21 mouse cellular contexts compared by ENCODE assay signal in the genomic region with DNA sequence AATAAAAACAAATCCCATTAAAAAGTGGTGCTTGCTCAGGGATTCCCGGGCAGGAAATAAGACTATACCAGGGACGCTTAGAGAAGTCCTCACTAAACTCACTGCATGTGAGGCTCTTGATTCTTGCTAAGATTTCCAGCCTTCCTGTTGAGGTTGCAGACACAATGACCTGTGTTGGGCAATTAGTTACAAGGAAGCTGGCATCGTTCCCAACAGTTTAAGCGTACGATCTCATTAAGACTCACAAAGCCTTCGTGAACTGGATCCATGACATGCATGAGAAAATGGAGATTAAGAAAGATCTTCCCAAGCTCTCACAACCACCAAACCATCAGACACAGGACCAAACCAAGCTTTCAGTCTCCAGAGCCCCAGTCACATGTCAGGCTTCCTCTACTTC.
DNase-seq lines count a peak whose midpoint lies in the region; ATAC-seq and TF ChIP-seq lines count a peak whose summit lies in the region.
"Had no signal": no experiment of that assay in that cellular context is flagged by ENCODE, and none has a peak within 500 bp of the region (broad histone marks: within the 10 kb centered on the region; RNA-seq: fewer than 3 reads in every experiment).

No protein-coding gene starts in this region.

- WGBS in forebrain, embryonic 14.5 days = 17% methylated on average over 6 of the region's 6 CpGs
- 15% methylated on average over 6 of the region's 6 CpGs for WGBS in forebrain, embryonic 16.5 days
- 41% methylated on average over 6 of the region's 6 CpGs for WGBS in lung, postnatal 0 days

- no peak for ATAC-seq in forebrain, embryonic 14.5 days
- no peak for ATAC-seq in forebrain, embryonic 16.5 days
- peak; percentile 25 for ATAC-seq in lung, postnatal 0 days
- ATAC-seq: activated CD4-positive, CD25-positive, alpha-beta regulatory T cell, adult 4 months; forebrain, embryonic 13.5 days; intestine, embryonic 16.5 days; midbrain, embryonic 15.5 days had no signal

- TF ChIP-seq EP300 in lung, postnatal 0 days (IDR thresholded peaks at IDR 0.05) = no peak

- H3K36me3 ChIP-seq in forebrain, embryonic 14.5 days (ENCODE audit: control insufficient read depth, insufficient read depth, low read length) = no peaks in the 10 kb centered on the region
- H3K36me3 ChIP-seq in forebrain, embryonic 16.5 days (ENCODE audit: control insufficient read depth, insufficient read depth) = no peaks in the 10 kb centered on the region
- no peaks in the 10 kb centered on the region for H3K36me3 ChIP-seq in lung, postnatal 0 days (ENCODE audit: insufficient read depth, low read length)
- H3K36me3 ChIP-seq: embryonic facial prominence, embryonic 13.5 days; heart, embryonic 13.5 days; hindbrain, embryonic 15.5 days; limb, embryonic 10.5 days; midbrain, embryonic 15.5 days had no signal

- H3K4me1 ChIP-seq in forebrain, embryonic 14.5 days (ENCODE audit: control insufficient read depth, insufficient read depth, low read length) = no peaks in the 10 kb centered on the region
- H3K4me1 ChIP-seq in forebrain, embryonic 16.5 days (replicated peaks; ENCODE audit: control insufficient read depth, insufficient read depth, low read length) = no peaks in the 10 kb centered on the region
- no peaks in the 10 kb centered on the region for H3K4me1 ChIP-seq in lung, postnatal 0 days (ENCODE audit: insufficient read depth, low read depth, low read length)
- H3K4me1 ChIP-seq: embryonic facial prominence, embryonic 13.5 days; heart, embryonic 13.5 days; hindbrain, embryonic 15.5 days; limb, embryonic 10.5 days; midbrain, embryonic 15.5 days had no signal

- no peak overlapping the region for H3K4me3 ChIP-seq in forebrain, embryonic 14.5 days (ENCODE audit: low read depth, low read length)
- no peak overlapping the region for H3K4me3 ChIP-seq in forebrain, embryonic 16.5 days (replicated peaks; ENCODE audit: low read length)
- H3K4me3 ChIP-seq in lung, postnatal 0 days (ENCODE audit: low read depth, low read length) = no peak overlapping the region
- H3K4me3 ChIP-seq: embryonic facial prominence, embryonic 13.5 days; forebrain, embryonic 13.5 days; heart, embryonic 13.5 days; hindbrain, embryonic 15.5 days; left cerebral cortex, adult 2 months; limb, embryonic 10.5 days; midbrain, embryonic 15.5 days had no signal

- no peaks in the 10 kb centered on the region for H3K9me3 ChIP-seq in forebrain, embryonic 14.5 days (replicated peaks; ENCODE audit: control insufficient read depth, low read length)
- H3K9me3 ChIP-seq in forebrain, embryonic 16.5 days (ENCODE audit: control insufficient read depth, low read length) = no peaks in the 10 kb centered on the region
- H3K9me3 ChIP-seq in lung, postnatal 0 days (ENCODE audit: low read length) = no peaks in the 10 kb centered on the region
- H3K9me3 ChIP-seq: embryonic facial prominence, embryonic 13.5 days; forebrain, embryonic 13.5 days; heart, embryonic 13.5 days; hindbrain, embryonic 15.5 days; limb, embryonic 10.5 days; midbrain, embryonic 15.5 days had no signal

- DNase-seq in forebrain, embryonic 14.5 days (ENCODE audit: low spot score) = peak; percentile 63
- DNase-seq in lung, postnatal 0 days (ENCODE audit: low spot score) = peak; percentile 53
- no peak for DNase-seq in lung, postnatal 14 days
- peak; percentile 20 for DNase-seq in brain, adult 2 months (ENCODE audit: low read depth, low spot score)
- peak; percentile 4 for DNase-seq in lung, postnatal 25 days (ENCODE audit: low spot score)
- no peak for DNase-seq in adrenal gland, adult (ENCODE audit: inconsistent age in 2 of 2, low spot score in 1 of 2)
- DNase-seq: adrenal gland, postnatal 25 days; cerebellum, adult 8-10 months; heart, postnatal 36 days; thymus, postnatal 25 days had no signal

- TF ChIP-seq CTCF in lung, postnatal 0 days (IDR thresholded peaks at IDR 0.05) = no peak

- H3K9ac ChIP-seq in forebrain, embryonic 14.5 days (ENCODE audit: low read length) = no peak overlapping the region
- H3K9ac ChIP-seq in forebrain, embryonic 16.5 days (replicated peaks; ENCODE audit: low read depth, low read length) = no peak overlapping the region
- H3K9ac ChIP-seq in lung, postnatal 0 days (replicated peaks; ENCODE audit: low read depth) = no peak overlapping the region
- H3K9ac ChIP-seq: embryonic facial prominence, embryonic 13.5 days; forebrain, embryonic 13.5 days; heart, embryonic 13.5 days; hindbrain, embryonic 15.5 days; midbrain, embryonic 15.5 days had no signal

- no peak overlapping the region for H3K4me2 ChIP-seq in forebrain, embryonic 14.5 days (ENCODE audit: low read length)
- H3K4me2 ChIP-seq in forebrain, embryonic 16.5 days (ENCODE audit: low read length) = no peak overlapping the region
- H3K4me2 ChIP-seq in lung, postnatal 0 days (replicated peaks; ENCODE audit: low read depth, low read length) = no peak overlapping the region
- H3K4me2 ChIP-seq: embryonic facial prominence, embryonic 13.5 days; forebrain, embryonic 13.5 days; heart, embryonic 13.5 days; hindbrain, embryonic 15.5 days; liver, embryonic 11.5 days; midbrain, embryonic 15.5 days had no signal

- no peak overlapping the region for H3K27ac ChIP-seq in forebrain, embryonic 14.5 days (ENCODE audit: low read depth, low read length)
- no peak overlapping the region for H3K27ac ChIP-seq in forebrain, embryonic 16.5 days (ENCODE audit: low read length)
- no peak overlapping the region for H3K27ac ChIP-seq in lung, postnatal 0 days (ENCODE audit: low read length)
- H3K27ac ChIP-seq: embryonic facial prominence, embryonic 13.5 days; forebrain, embryonic 13.5 days; heart, embryonic 13.5 days; hindbrain, embryonic 15.5 days; left cerebral cortex, adult 2 months; limb, embryonic 10.5 days; midbrain, embryonic 15.5 days had no signal

- H3K27me3 ChIP-seq in forebrain, embryonic 14.5 days (replicated peaks; ENCODE audit: control insufficient read depth, insufficient read depth, low read length) = no peaks in the 10 kb centered on the region
- H3K27me3 ChIP-seq in forebrain, embryonic 16.5 days (replicated peaks; ENCODE audit: control insufficient read depth, insufficient read depth, low read length) = no peaks in the 10 kb centered on the region
- H3K27me3 ChIP-seq in lung, postnatal 0 days (replicated peaks; ENCODE audit: insufficient read depth, low read length) = no peaks in the 10 kb centered on the region
- H3K27me3 ChIP-seq: embryonic facial prominence, embryonic 13.5 days; forebrain, embryonic 13.5 days; heart, embryonic 13.5 days; hindbrain, embryonic 15.5 days; midbrain, embryonic 15.5 days had no signal

Comparison
In these comparisons a context has a peak if more than half of its experiments do, and no peak if none do; other contexts are left out.
1. DNase-seq: peak in forebrain, embryonic 14.5 days (single experiment), lung, postnatal 0 days (single experiment), brain, adult 2 months (single experiment) and lung, postnatal 25 days (single experiment); none in lung, postnatal 14 days (single experiment) and adrenal gland, adult (0 of 2).